Mouse (Mus musculus): ENCODE data around the gene Ptrh1.

Gene Ptrh1

GRCm38 (mm10) chr2:32798251-32798962, 22.8 kb downstream of the Ptrh1 start:
- DNase-seq = no peak

- DNase-seq = no peak
Observed at GRCm38 (mm10) chr2:32808816-32809566, 33.4 kb downstream of the Ptrh1 start.

GRCm38 (mm10) chr2:32811959-32812358, 36.4 kb downstream of the Ptrh1 start:
- DNase-seq = peak; percentile 61

GRCm38 (mm10) chr2:32816497-32816896, 40.9 kb downstream of the Ptrh1 start:
- DNase-seq = no peak

GRCm38 (mm10) chr2:32816946-32817581, 41.5 kb downstream of the Ptrh1 start:
- DNase-seq = peak; percentile 85

GRCm38 (mm10) chr2:32817589-32817988, 42.0 kb downstream of the Ptrh1 start:
- DNase-seq = no peak

GRCm38 (mm10) chr2:32818208-32818607, 42.6 kb downstream of the Ptrh1 start:
- DNase-seq = no peak

GRCm38 (mm10) chr2:32821041-32821802, 45.6 kb downstream of the Ptrh1 start:
- DNase-seq = no peak

GRCm38 (mm10) chr2:32822643-32823042, 47.1 kb downstream of the Ptrh1 start:
- no peak for DNase-seq

GRCm38 (mm10) chr2:32823153-32823552, 47.6 kb downstream of the Ptrh1 start:
- no peak for DNase-seq

- DNase-seq = no peak
Observed at GRCm38 (mm10) chr2:32823579-32824154, 48.1 kb downstream of the Ptrh1 start.

GRCm38 (mm10) chr2:32824181-32824580, 48.6 kb downstream of the Ptrh1 start:
- DNase-seq = no peak

GRCm38 (mm10) chr2:32824778-32825177, 49.2 kb downstream of the Ptrh1 start:
- DNase-seq = no peak

- no peak for DNase-seq
Observed at GRCm38 (mm10) chr2:32825796-32826195, 50.2 kb downstream of the Ptrh1 start.
